Mouse (Mus musculus) gastrocnemius, adult 2 months (tissue): ENCODE results near the gene Mapk8ip2. TPM values are rescaled to one million over a fixed set of nuclear protein-coding genes. Genes with fewer than 3 reads are reported as not detected.

Experiments used
- DNase-seq: peaks from one replicate; pipeline ENCODE4 v3.0.0; 2022
- H3K27ac ChIP-seq: fragments of 200-600 bp; 2 replicates; pipeline ENCODE4 v1.8.1; 2022; ENCODE audit warnings: mild to moderate bottlenecking
- H3K4me3 ChIP-seq: fragments of 200-600 bp; 2 replicates; pipeline ENCODE4 v1.8.1; 2022; ENCODE audit warnings: mild to moderate bottlenecking, moderate library complexity
- CTCF ChIP-seq: fragments of 200-600 bp; IDR thresholded peaks from 2 replicates; pipeline ENCODE4 v1.8.1; 2022; ENCODE audit warnings: antibody characterized with exemption, mild to moderate bottlenecking, moderate library complexity
- intact Hi-C: fragments of 180-260 bp; cut with DNase I; formaldehyde crosslinking; loops from one replicate; pipeline ENCODE4 v1.15.1; 2025
- total RNA-seq, 2 experiments: library from RNA; stranded (reverse); gene quantifications; 2 replicates each; pipeline ENCODE4 v1.2.3; 2021

The Mapk8ip2 gene
- total RNA-seq, 2 experiments from 2014 or later, result 0.08 to 0.25 TPM

- intact Hi-C loops, result no loop called here
- peak overlapping the region; percentile 90 for H3K27ac ChIP-seq
- peak overlapping the region; percentile 73 for H3K4me3 ChIP-seq
- TF ChIP-seq CTCF, result no peak
- peak; percentile 97 for DNase-seq
Measured at GRCm38 (mm10) chr15:89475611-89476474, 22.1 kb downstream of the Mapk8ip2 start.

- intact Hi-C loops, result no loop called here
- Histone ChIP-seq H3K27ac (peak overlapping the region; percentile 90), H3K4me3 (peak overlapping the region; percentile 73)
- DNase-seq, result no peak
- no peak for TF ChIP-seq CTCF
Measured at GRCm38 (mm10) chr15:89476475-89476815, 22.7 kb downstream of the Mapk8ip2 start.

DNA sequence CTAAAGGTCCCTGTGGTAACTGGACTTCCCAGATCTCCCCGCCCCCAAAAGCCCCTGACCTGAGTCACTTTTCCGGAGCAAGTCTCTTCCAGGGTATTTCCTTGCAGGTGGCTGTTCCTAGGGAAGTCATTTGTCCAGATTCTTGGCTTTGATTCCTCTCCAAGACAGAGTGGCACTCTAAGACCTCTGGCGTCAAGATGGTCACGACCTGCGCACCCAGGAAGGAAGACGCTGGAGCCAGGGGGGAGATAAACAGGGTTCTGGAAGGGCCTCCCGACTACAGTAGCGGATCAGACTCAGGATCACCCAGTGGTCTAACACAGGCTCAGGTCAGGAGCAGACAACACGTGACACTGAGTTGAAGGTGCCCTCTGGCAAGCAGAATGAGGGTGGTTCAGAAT lies 23.4 kb downstream of the Mapk8ip2 start, which contains the start of gene Arsa:
Gene Arsa, minus strand, starts transcription at position 335 of the 401 bp plus-strand sequence.
- peak; percentile 33 for DNase-seq
- no peak for TF ChIP-seq CTCF
- intact Hi-C loops, result no loop called here
- H3K27ac ChIP-seq, result peak within 1 kb of the TSS; percentile 90
- H3K4me3 ChIP-seq, result peak within 1 kb of the TSS; percentile 73

- no peak for DNase-seq
- TF ChIP-seq CTCF, result no peak
- intact Hi-C loops, result no loop called here
- Histone ChIP-seq H3K27ac (peak overlapping the region; percentile 46; the same call in 1 of the 2 replicates), H3K4me3 (no peak overlapping the region)
Measured at GRCm38 (mm10) chr15:89477806-89478205, 24.1 kb downstream of the Mapk8ip2 start.

- DNase-seq, result no peak
- Histone ChIP-seq H3K4me3 (no peak overlapping the region), H3K27ac (no peak overlapping the region)
- TF ChIP-seq CTCF, result no peak
- intact Hi-C loops, result no loop called here
Measured at GRCm38 (mm10) chr15:89478622-89479021, 24.9 kb downstream of the Mapk8ip2 start.

DNA sequence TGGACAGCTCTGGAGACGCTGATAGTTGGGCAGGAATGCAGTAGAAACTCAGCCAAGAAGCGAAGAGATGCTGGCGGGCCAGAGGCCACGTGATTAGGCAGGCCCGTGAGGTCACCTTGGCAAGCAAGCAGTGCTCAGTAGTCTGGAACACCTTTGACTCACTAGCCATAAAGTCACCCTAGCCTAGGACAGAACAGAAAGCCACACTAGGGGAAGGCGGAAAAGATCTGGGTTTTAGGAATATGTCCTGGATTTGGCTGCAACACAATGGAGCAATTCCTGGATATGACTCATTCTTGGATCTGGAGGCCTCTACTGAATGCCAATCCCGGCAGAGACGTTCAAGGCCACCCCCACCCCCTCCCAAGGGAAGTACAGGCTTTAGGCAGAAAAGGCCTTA lies 26.9 kb downstream of the Mapk8ip2 start:
- intact Hi-C loops, result no loop called here
- DNase-seq, result peak; percentile 70
- peak overlapping the region; percentile 79 for H3K27ac ChIP-seq
- TF ChIP-seq CTCF, result no peak
- H3K4me3 ChIP-seq, result peak overlapping the region; percentile 33

- H3K4me3 ChIP-seq, result no peak overlapping the region
- H3K27ac ChIP-seq, result no peak overlapping the region
- DNase-seq, result no peak
- intact Hi-C loops, result no loop called here
- TF ChIP-seq CTCF, result no peak
Measured at GRCm38 (mm10) chr15:89488182-89488581, 34.5 kb downstream of the Mapk8ip2 start.

DNA sequence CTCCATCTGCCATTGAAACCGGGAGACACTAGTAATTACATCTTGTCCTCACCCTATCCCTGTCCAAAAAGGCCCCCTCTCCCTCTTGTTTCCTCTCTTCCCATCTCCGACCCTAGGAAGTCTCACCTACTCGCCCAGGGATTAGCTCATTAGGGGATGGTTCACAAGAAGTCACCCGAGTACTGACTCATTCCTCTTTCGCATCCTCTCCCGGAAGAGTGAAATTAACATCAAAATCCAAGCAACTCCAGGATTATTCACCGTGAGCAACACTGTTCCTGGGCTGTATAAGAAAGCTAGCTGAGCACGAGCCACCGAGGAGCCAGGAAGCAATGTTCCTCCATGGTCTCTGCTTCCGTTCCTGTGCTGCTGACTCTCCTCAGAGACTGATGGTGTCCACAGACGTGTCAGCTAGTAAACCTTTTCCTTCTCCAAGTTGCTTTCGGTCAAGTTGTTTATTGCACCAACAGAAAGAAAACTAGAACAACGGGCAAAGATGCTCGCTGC lies 35.0 kb downstream of the Mapk8ip2 start:
- DNase-seq, result no peak
- Histone ChIP-seq H3K4me3 (no peak overlapping the region), H3K27ac (no peak overlapping the region)
- no peak for TF ChIP-seq CTCF
- intact Hi-C loops, result no loop called here

DNA sequence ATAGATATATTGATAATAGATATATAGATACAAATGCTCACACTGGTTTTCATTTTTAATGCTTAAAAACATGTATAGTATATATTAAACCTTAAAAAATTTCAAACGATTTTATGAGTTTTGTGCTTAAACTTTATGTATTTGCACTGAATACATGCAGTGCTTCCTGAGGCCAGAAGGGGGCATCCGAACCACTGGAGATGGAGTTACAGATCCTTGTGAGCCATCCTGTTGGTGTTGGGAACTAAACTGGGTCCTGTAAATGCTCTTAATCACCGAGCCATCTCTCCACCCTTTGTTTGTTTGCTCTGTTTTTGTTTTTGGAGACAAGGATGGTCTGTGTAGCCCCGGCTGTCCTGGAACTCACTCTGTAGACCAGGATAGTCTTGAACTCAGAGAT lies 41.3 kb downstream of the Mapk8ip2 start:
- Histone ChIP-seq H3K27ac (no peak overlapping the region), H3K4me3 (no peak overlapping the region)
- peak; percentile 52 for TF ChIP-seq CTCF
- intact Hi-C loops, result no loop called here
- no peak for DNase-seq

DNA sequence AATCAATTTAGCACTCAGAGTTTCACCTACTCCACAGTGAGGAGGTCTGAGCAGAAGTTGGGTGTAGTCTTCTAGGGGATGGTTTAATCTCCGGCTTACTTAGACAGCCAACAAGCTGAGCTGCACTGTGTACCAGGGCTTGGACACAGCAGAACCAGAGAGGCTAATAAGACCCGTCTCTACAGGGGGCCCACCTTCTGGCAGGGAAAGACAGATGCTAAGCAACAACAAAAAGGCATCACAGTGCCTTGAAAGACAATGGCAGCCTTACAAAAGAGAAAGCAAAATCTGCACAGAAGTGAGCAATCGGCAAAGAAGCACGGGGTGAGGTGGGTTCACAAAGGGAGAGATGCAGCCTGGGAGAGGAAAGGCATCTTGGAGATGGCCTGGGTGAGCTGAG lies 42.4 kb downstream of the Mapk8ip2 start:
- H3K4me3 ChIP-seq, result no peak overlapping the region
- no peak for TF ChIP-seq CTCF
- intact Hi-C loops, result loop anchor here (2.0 kb wide), 1 partner anchor 13 kb away; no protein-coding TSS in a partner anchor
- peak overlapping the region; percentile 84 for H3K27ac ChIP-seq
- no peak for DNase-seq

GRCm38 (mm10) chr15:89496841-89497240 lies 43.1 kb downstream of the Mapk8ip2 start:
- H3K27ac ChIP-seq, result peak overlapping the region; percentile 84

GRCm38 (mm10) chr15:89497391-89498048 lies 43.8 kb downstream of the Mapk8ip2 start:
- peak overlapping the region; percentile 86 for H3K4me3 ChIP-seq
- no peak for TF ChIP-seq CTCF
- intact Hi-C loops, result loop anchor here (2.0 kb wide), 1 partner anchor 15 kb away; no protein-coding TSS in a partner anchor
- H3K27ac ChIP-seq, result peak overlapping the region; percentile 88
- DNase-seq, result peak; percentile 55

More at GRCm38 (mm10) chr15:89496841-89497240, 43.1 kb downstream of the Mapk8ip2 start:
- TF ChIP-seq CTCF, result no peak
- intact Hi-C loops, result loop anchor here (2.0 kb wide), 1 partner anchor 14 kb away; no protein-coding TSS in a partner anchor
- H3K4me3 ChIP-seq, result no peak overlapping the region; the same call in 1 of the 2 replicates
- DNase-seq, result no peak
